Mouse (Mus musculus) testis, adult 2 months (tissue): Measurements from ENCODE around the gene Cdc25a. TPM values are rescaled to one million over a fixed set of nuclear protein-coding genes. Genes with fewer than 3 reads are reported as not detected.

Experiments
- H3K27ac ChIP-seq: fragments of 200-500 bp; 2 replicates; pipeline ENCODE4 v1.5.1; 2012; ENCODE audit warnings: low read depth, low read length; ENCODE audit not compliant: control insufficient read depth, insufficient read depth
- H3K27me3 ChIP-seq: fragments of 200-500 bp; 2 replicates; pipeline ENCODE4 v1.6.1; 2012; ENCODE audit warnings: mild to moderate bottlenecking, low read length, moderate library complexity; ENCODE audit not compliant: control insufficient read depth, insufficient read depth
- H3K36me3 ChIP-seq: fragments of 200-500 bp; 2 replicates; pipeline ENCODE4 v1.6.1; 2012; ENCODE audit warnings: mild to moderate bottlenecking, low read length; ENCODE audit not compliant: control insufficient read depth, insufficient read depth
- H3K4me1 ChIP-seq: fragments of 200-500 bp; 2 replicates; pipeline ENCODE4 v1.6.1; 2012; ENCODE audit warnings: low read length; ENCODE audit not compliant: control insufficient read depth, insufficient read depth
- H3K4me3 ChIP-seq: fragments of 200-500 bp; 2 replicates; pipeline ENCODE4 v1.5.1; 2012; ENCODE audit warnings: low read depth, mild to moderate bottlenecking, low read length, moderate library complexity, mixed read lengths; ENCODE audit not compliant: control insufficient read depth
- CTCF ChIP-seq: fragments of 200-500 bp; IDR thresholded peaks from 2 replicates; pipeline ENCODE4 v1.5.1; 2012; ENCODE audit warnings: low read depth, mild to moderate bottlenecking, inconsistent platforms, low read length, moderate library complexity; ENCODE audit not compliant: control insufficient read depth, insufficient read depth, insufficient replicate concordance
- POLR2A ChIP-seq: fragments of 200-500 bp; IDR thresholded peaks from 2 replicates; pipeline ENCODE4 v1.6.1; 2012; ENCODE audit warnings: low read depth, mild to moderate bottlenecking, inconsistent platforms, low read length, moderate library complexity; ENCODE audit not compliant: control insufficient read depth
- polyA plus RNA-seq: library from polyadenylated mRNA; depleted of rRNA; stranded (reverse); fragments of >200 nt; gene quantifications from 2 replicates; pipeline ENCODE4 v1.2.3, GENCODE M21; 2012

Gene Cdc25a
- polyA plus RNA-seq, 1 experiment = 26.0 TPM

- TF ChIP-seq POLR2A (no peak), CTCF (no peak)
- Histone ChIP-seq H3K27me3 (no peaks in the 10 kb centered on the region), H3K4me1 (peaks cover 8% of the 10 kb centered on the region), H3K4me3 (peak overlapping the region; percentile 97), H3K27ac (no peak overlapping the region; the same call in 1 of the 2 replicates), H3K36me3 (peaks cover 1% of the 10 kb centered on the region; the same call in 1 of the 2 replicates)
These were observed 1.4 kb downstream of the Cdc25a start for GRCm38 (mm10) chr9:109876756-109877155.

DNA sequence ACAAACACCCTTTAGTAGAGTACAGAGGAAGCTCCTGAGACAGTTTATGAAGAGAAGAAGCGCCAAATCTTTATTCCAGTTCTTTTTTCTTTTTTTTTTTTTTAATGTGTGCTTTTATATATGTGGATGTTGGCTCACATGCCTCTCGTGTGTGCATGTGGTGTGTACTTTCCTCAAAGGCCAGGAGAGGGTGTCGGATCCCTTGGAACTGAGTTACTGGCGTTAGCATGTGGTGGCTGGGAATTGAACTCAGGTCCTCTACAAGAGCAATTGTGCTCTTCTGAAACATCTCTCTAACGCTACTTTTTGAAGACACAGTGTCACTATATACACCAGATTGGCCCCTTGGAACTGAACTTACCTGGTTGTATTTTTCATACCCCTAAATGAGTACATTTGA, 2.3 kb downstream of the Cdc25a start:
- TF ChIP-seq CTCF (no peak), POLR2A (no peak)

GRCm38 (mm10) chr9:109879305-109879704, 3.9 kb downstream of the Cdc25a start:
- TF ChIP-seq CTCF (no peak), POLR2A (no peak)
- H3K36me3 ChIP-seq = peaks cover 7% of the 10 kb centered on the region
- no peaks in the 10 kb centered on the region for H3K27me3 ChIP-seq
- H3K4me1 ChIP-seq = peaks cover 8% of the 10 kb centered on the region
- no peak overlapping the region for H3K4me3 ChIP-seq
- H3K27ac ChIP-seq = no peak overlapping the region

More for the DNA sequence above, 2.3 kb downstream of the Cdc25a start:
- no peak overlapping the region for H3K27ac ChIP-seq
- peaks cover 5% of the 10 kb centered on the region for H3K36me3 ChIP-seq
- no peaks in the 10 kb centered on the region for H3K27me3 ChIP-seq
- peaks cover 8% of the 10 kb centered on the region for H3K4me1 ChIP-seq
- no peak overlapping the region for H3K4me3 ChIP-seq

DNA sequence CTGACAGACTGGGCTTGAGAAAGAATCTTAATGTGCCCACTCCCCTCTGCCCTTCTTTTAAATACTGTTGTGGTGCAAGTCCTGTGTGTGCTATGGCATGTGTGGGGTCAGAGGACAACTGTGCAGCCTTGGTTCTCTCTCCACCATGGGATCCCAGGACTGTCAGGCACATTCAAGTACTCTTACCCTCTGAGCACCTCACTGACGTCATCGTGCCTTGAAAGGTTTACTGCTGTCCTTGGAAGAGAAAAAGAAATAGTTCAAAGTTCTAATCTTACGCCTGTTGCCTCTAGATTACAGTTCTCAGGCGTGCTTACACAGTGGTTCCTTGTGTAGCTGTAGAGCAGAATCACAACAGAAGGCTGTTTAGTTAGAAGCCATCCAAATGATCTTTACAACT, 10.9 kb downstream of the Cdc25a start:
- Histone ChIP-seq H3K27ac (no peak overlapping the region; the same call in 1 of the 2 replicates), H3K4me1 (no peaks in the 10 kb centered on the region), H3K4me3 (no peak overlapping the region), H3K36me3 (peaks cover 13% of the 10 kb centered on the region), H3K27me3 (no peaks in the 10 kb centered on the region)
- TF ChIP-seq POLR2A (no peak), CTCF (no peak)

DNA sequence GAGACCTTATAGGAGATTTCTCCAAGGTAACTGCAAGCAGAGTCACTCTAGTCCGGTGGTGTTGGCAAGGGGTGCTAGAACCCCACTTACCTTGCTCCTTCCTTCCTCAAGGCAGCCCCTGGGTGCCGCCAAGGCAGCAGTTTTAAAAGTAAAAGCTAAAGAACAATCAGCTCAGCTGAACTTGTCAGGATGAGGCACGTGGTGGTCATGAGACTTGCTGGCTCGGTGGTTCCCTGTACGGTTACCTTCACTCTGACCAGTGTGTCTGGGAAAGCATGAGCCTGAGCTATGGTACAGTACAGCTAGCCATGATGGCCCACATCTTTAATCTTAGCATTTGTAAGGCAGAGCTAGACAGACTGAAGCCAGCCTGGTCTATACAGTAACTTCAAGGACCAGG, 11.9 kb downstream of the Cdc25a start:
- Histone ChIP-seq H3K4me3 (no peak overlapping the region), H3K36me3 (peaks cover 11% of the 10 kb centered on the region), H3K27me3 (no peaks in the 10 kb centered on the region), H3K27ac (no peak overlapping the region), H3K4me1 (no peaks in the 10 kb centered on the region)
- TF ChIP-seq POLR2A (no peak), CTCF (no peak)

DNA sequence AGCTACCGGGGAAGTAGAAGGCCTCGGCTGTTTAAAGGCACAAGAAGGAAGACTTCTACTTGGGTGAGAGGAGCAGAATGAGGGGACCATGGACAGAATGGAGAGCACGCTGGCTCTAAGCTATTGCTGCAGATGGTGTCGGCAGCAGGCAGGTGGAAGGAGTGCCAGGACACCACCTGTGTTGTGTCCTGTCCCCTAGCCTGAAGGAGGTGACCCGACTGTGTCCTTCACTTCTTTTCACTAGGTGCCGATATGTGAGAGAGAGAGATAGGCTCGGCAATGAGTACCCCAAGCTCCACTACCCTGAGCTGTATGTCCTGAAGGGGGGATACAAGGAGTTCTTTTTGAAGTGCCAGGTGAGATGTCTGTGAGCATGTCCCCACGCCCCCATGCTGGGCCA, 16.1 kb downstream of the Cdc25a start:
- no peak overlapping the region for H3K27ac ChIP-seq
- H3K4me3 ChIP-seq = no peak overlapping the region
- TF ChIP-seq POLR2A (no peak), CTCF (no peak)
- H3K27me3 ChIP-seq = no peaks in the 10 kb centered on the region
- no peaks in the 10 kb centered on the region; the same call in none of the 2 replicates for H3K36me3 ChIP-seq
- no peaks in the 10 kb centered on the region for H3K4me1 ChIP-seq

DNA sequence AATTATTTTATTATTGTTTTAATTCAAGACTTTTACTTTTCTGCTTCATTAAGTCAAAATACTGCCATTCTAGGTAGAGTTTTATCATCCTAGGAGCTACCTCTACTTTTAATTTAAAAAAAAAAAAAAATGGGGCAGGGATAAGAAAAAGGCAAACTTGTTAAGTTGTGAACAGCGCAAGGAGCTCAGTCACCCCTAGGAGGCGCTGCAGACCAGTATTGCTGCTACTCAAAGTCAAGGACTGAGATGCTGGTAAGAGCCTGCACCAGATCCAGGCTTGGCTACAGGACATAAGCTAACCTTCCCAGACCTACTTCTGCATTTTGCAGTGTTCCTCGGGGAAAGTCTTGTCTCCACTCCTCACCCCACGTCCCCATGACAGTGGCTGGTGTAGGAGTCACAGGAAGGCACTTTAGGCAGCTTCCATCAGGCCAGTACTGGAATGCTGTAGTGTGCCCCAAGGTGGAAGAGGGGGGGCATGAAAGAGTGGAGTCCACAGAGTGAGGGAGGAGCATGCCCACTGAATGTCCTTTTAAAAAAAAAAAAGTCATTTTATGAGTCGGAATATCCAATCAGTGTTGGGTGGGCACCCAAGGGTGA, 17.4 kb downstream of the Cdc25a start:
- Histone ChIP-seq H3K4me3 (no peak overlapping the region), H3K36me3 (no peaks in the 10 kb centered on the region; the same call in none of the 2 replicates), H3K4me1 (no peaks in the 10 kb centered on the region; the same call in 1 of the 2 replicates), H3K27ac (no peak overlapping the region), H3K27me3 (no peaks in the 10 kb centered on the region)
- TF ChIP-seq POLR2A (no peak), CTCF (peak; percentile 75; the same call in 1 of the 2 replicates)
